Comparison of ENCODE assay signal across 30 mouse cellular contexts in the genomic region with DNA sequence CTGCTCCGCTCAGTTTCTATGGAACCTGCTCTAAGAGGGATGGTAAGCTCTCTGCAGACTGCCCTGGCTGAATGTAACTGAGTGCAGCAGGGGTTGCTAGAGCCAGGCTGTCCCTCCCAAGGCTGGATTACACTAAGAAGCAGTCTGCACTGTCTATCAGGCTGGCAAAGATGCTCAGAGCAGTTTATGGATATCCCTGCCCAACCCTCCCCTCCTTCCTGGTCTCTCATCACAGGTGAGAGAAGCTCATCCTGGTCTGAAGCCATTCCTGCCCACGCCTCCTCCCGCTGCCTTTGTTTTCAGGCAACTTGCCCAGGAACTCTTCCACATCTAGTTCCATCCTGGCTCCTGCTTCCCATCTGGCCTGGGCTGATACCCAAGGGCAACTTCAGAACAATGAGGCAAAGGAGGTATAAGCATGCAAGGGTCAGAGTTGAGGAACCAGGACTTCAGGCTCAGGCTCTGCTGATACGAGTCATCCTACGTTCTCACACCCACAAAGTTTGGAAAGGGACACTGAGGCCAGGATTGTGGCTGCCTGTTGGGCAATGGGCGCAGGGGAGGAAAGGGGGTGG.
DNase-seq lines count a peak whose midpoint lies in the region; ATAC-seq and TF ChIP-seq lines count a peak whose summit lies in the region.
"Had no signal": no experiment of that assay in that cellular context is flagged by ENCODE, and none has a peak within 500 bp of the region (broad histone marks: within the 10 kb centered on the region; RNA-seq: fewer than 3 reads in every experiment).

No protein-coding gene starts in this region.

- H3K9ac ChIP-seq in forebrain, embryonic 14.5 days (ENCODE audit: low read length): no peak overlapping the region
- H3K9ac ChIP-seq: heart, embryonic 15.5 days; hindbrain, embryonic 12.5 days; intestine, embryonic 15.5 days; liver, embryonic 14.5 days; neural tube, embryonic 12.5 days had no signal

- peaks cover 4% of the 10 kb centered on the region for H3K4me1 ChIP-seq in cerebellum, adult 2 months (ENCODE audit: control insufficient read depth, insufficient read depth, low read length)
- H3K4me1 ChIP-seq in forebrain, embryonic 10.5 days: 0 out of 2 replicates have a peak, but pooled peaks cover 3% of the 10 kb centered on the region
- no peaks in the 10 kb centered on the region for H3K4me1 ChIP-seq in forebrain, embryonic 14.5 days (ENCODE audit: control insufficient read depth, insufficient read depth, low read length)
- H3K4me1 ChIP-seq: heart, embryonic 10.5 days; heart, embryonic 15.5 days; hindbrain, embryonic 12.5 days; intestine, embryonic 15.5 days; neural tube, embryonic 12.5 days had no signal

- H3K27ac ChIP-seq in cerebellum, adult 2 months (ENCODE audit: insufficient read depth, low read length): no peak overlapping the region
- H3K27ac ChIP-seq in forebrain, embryonic 10.5 days: 0 out of 2 replicates have a peak overlapping the region, but pooled peaks have one; percentile 20
- H3K27ac ChIP-seq in forebrain, embryonic 14.5 days (ENCODE audit: low read depth, low read length): no peak overlapping the region
- H3K27ac ChIP-seq: heart, embryonic 10.5 days; heart, embryonic 15.5 days; hindbrain, embryonic 12.5 days; hindbrain, postnatal 0 days; intestine, embryonic 15.5 days; liver, embryonic 14.5 days; neural tube, embryonic 12.5 days had no signal

- no peaks in the 10 kb centered on the region for H3K9me3 ChIP-seq in forebrain, embryonic 10.5 days
- no peaks in the 10 kb centered on the region for H3K9me3 ChIP-seq in forebrain, embryonic 14.5 days (replicated peaks; ENCODE audit: control insufficient read depth, low read length)
- H3K9me3 ChIP-seq: heart, embryonic 10.5 days; heart, embryonic 15.5 days; hindbrain, embryonic 12.5 days; intestine, embryonic 15.5 days; neural tube, embryonic 12.5 days had no signal

- no peak overlapping the region for H3K4me3 ChIP-seq in cerebellum, adult 2 months (replicated peaks; ENCODE audit: insufficient read depth, low read depth, low read length)
- H3K4me3 ChIP-seq in forebrain, embryonic 10.5 days: no peak overlapping the region
- H3K4me3 ChIP-seq in forebrain, embryonic 14.5 days (ENCODE audit: low read depth, low read length): no peak overlapping the region
- H3K4me3 ChIP-seq: erythroblast, embryonic 14.5 days; heart, embryonic 10.5 days; heart, embryonic 15.5 days; hindbrain, embryonic 12.5 days; intestine, embryonic 15.5 days; neural tube, embryonic 12.5 days had no signal

- no peak overlapping the region for H3K4me2 ChIP-seq in forebrain, embryonic 14.5 days (ENCODE audit: low read length)
- H3K4me2 ChIP-seq: heart, embryonic 15.5 days; hindbrain, embryonic 12.5 days; intestine, embryonic 15.5 days; midbrain, embryonic 11.5 days; neural tube, embryonic 12.5 days had no signal

- no peaks in the 10 kb centered on the region for H3K36me3 ChIP-seq in forebrain, embryonic 10.5 days (replicated peaks)
- no peaks in the 10 kb centered on the region for H3K36me3 ChIP-seq in forebrain, embryonic 14.5 days (ENCODE audit: control insufficient read depth, insufficient read depth, low read length)
- H3K36me3 ChIP-seq: G1E; heart, embryonic 10.5 days; heart, embryonic 15.5 days; hindbrain, embryonic 12.5 days; intestine, embryonic 15.5 days; neural tube, embryonic 12.5 days had no signal

- H3K27me3 ChIP-seq in cerebellum, adult 2 months (ENCODE audit: control insufficient read depth, insufficient read depth, low read length): no peaks in the 10 kb centered on the region
- no peaks in the 10 kb centered on the region for H3K27me3 ChIP-seq in forebrain, embryonic 10.5 days (ENCODE audit: poor library complexity, severe bottlenecking)
- no peaks in the 10 kb centered on the region for H3K27me3 ChIP-seq in forebrain, embryonic 14.5 days (replicated peaks; ENCODE audit: control insufficient read depth, insufficient read depth, low read length)
- H3K27me3 ChIP-seq: heart, embryonic 15.5 days; hindbrain, embryonic 12.5 days; intestine, embryonic 15.5 days; neural tube, embryonic 12.5 days had no signal

- TF ChIP-seq POLR2A in cerebellum, adult 2 months (IDR thresholded peaks at IDR 0.05; ENCODE audit: borderline replicate concordance, insufficient read depth, low read length): no peak

- DNase-seq in cerebellum, adult 2 months: peak; percentile 13 to 27
- DNase-seq in cerebellum, adult 11 months: no peak
- DNase-seq in forebrain, embryonic 10.5 days (ENCODE audit: extremely low spot score, low spot score): no peak
- no peak for DNase-seq in forebrain, embryonic 14.5 days (ENCODE audit: low spot score)
- peak; percentile 14 for DNase-seq in layer of hippocampus, adult 9-11 months
- no peak for DNase-seq in layer of hippocampus, postnatal 25 days (ENCODE audit: extremely low spot score in 1 of 2, low spot score in 1 of 2)
- peak; percentile 86 for DNase-seq in gonadal fat pad, adult 2 months (ENCODE audit: low read depth)
- DNase-seq: adrenal gland, postnatal 14 days; gastrocnemius, postnatal 10 days; heart, postnatal 36 days; kidney, adult 2 months; kidney, postnatal 36 days; liver; lung, adult 2 months; lung, postnatal 14 days; right cerebral cortex, adult 18-20 months; spleen, adult 18-20 months; thymus, postnatal 4 days had no signal

- no peak for ATAC-seq in forebrain, embryonic 14.5 days
- ATAC-seq: forebrain, embryonic 16.5 days; hindbrain, postnatal 0 days; intestine, embryonic 15.5 days; midbrain, embryonic 16.5 days had no signal

- no peak for TF ChIP-seq CTCF in cerebellum, adult 2 months (IDR thresholded peaks at IDR 0.05; ENCODE audit: borderline replicate concordance, insufficient read depth, low read depth, low read length)

- 29% methylated on average over 6 of the region's 6 CpGs for WGBS in cerebellum, adult 2 months
- 85% methylated on average over 6 of the region's 6 CpGs for WGBS in forebrain, embryonic 10.5 days
- 94% methylated on average over 6 of the region's 6 CpGs for WGBS in forebrain, embryonic 14.5 days

Comparison
In these comparisons a context has a peak if more than half of its experiments do, and no peak if none do; other contexts are left out.
1. DNase-seq: peak in cerebellum, adult 2 months (2 of 2), layer of hippocampus, adult 9-11 months (single experiment) and gonadal fat pad, adult 2 months (single experiment); none in cerebellum, adult 11 months (single experiment), forebrain, embryonic 10.5 days (single experiment), forebrain, embryonic 14.5 days (single experiment) and layer of hippocampus, postnatal 25 days (0 of 2).